Mouse (Mus musculus): ENCODE results near the gene Tns4.

GRCm38 (mm10) chr11:99067591-99067990 is 21.5 kb downstream of the Tns4 start:
- no peak for TF ChIP-seq GABPA (IDR thresholded peaks at IDR 0.05; ENCODE audit: low read depth, low read length)
- TF ChIP-seq POLR2A (IDR thresholded peaks at IDR 0.05; ENCODE audit: control insufficient read depth in 1 of 2, insufficient read depth in 1 of 2, low read depth in 1 of 2, low read length in 2 of 2, poor library complexity in 1 of 2), result no peak
- no peak for TF ChIP-seq CTCF (IDR thresholded peaks at IDR 0.05 in 2 of 3, conservative IDR thresholded peaks at IDR 0.05 in 1 of 3; ENCODE audit: control insufficient read depth in 1 of 3, insufficient read depth in 1 of 3, low read depth in 2 of 3, low read length in 3 of 3, poor library complexity in 1 of 3, severe bottlenecking in 1 of 3)
- TF ChIP-seq GATA1 (IDR thresholded peaks at IDR 0.05; ENCODE audit: low read depth, low read length), result no peak
- TF ChIP-seq BHLHE40 (IDR thresholded peaks at IDR 0.05; ENCODE audit: borderline replicate concordance, low read depth, low read length), result no peak
- TF ChIP-seq EP300 (IDR thresholded peaks at IDR 0.05; ENCODE audit: low read depth in 1 of 2, low read length in 2 of 2), result no peak
